Mouse (Mus musculus) ES-E14 (cell line): Measurements from ENCODE around the gene Cdh13. TPM values are rescaled to one million over a fixed set of nuclear protein-coding genes. Genes with fewer than 3 reads are reported as not detected.

Experiments
- DNase-seq: peaks from one replicate; pipeline ENCODE4 v3.0.0-alpha.2; 2013; ENCODE audit warnings: low read depth, low spot score
- H3K27ac ChIP-seq: 2 replicates; pipeline ENCODE4 v1.5.1; 2012; ENCODE audit warnings: low read depth, mild to moderate bottlenecking, low read length, moderate library complexity, mixed read lengths; ENCODE audit not compliant: poor library complexity, insufficient read depth, severe bottlenecking
- H3K36me3 ChIP-seq: 2 replicates; pipeline ENCODE4 v1.6.1; 2012; ENCODE audit warnings: mild to moderate bottlenecking, low read length, moderate library complexity, mixed read lengths; ENCODE audit not compliant: control insufficient read depth, poor library complexity, insufficient read depth, severe bottlenecking
- H3K4me1 ChIP-seq, 2 experiments: fragments of 150-350 bp in 1 of 2; sonication (generic) in 1 of 2; 2 replicates each; pipeline ENCODE4 v1.6.1; 2012; ENCODE audit warnings: low read length in 2 of 2, mild to moderate bottlenecking in 1 of 2, mixed read lengths in 1 of 2; ENCODE audit not compliant: control insufficient read depth in 2 of 2, insufficient read depth in 2 of 2, poor library complexity in 1 of 2
- H3K4me3 ChIP-seq, 2 experiments: fragments of 150-350 bp in 1 of 2; sonication (generic) in 1 of 2; 2 replicates each; pipeline ENCODE4 v1.5.1; 2012; ENCODE audit warnings: low read length in 2 of 2, low read depth in 1 of 2, mild to moderate bottlenecking in 1 of 2, mixed read lengths in 1 of 2; ENCODE audit not compliant: insufficient read depth in 1 of 2, poor library complexity in 1 of 2, severe bottlenecking in 1 of 2
- H3K9ac ChIP-seq: 2 replicates; pipeline ENCODE4 v1.6.1; 2012; ENCODE audit warnings: low read depth, mild to moderate bottlenecking, low read length, mixed read lengths; ENCODE audit not compliant: poor library complexity, insufficient read depth, severe bottlenecking
- H3K9me3 ChIP-seq: fragments of 150-350 bp; sonication (generic); 2 replicates; pipeline ENCODE4 v1.6.1; 2012; ENCODE audit warnings: low read depth, mild to moderate bottlenecking, low read length; ENCODE audit not compliant: control insufficient read depth, insufficient read depth
- CHD2 ChIP-seq: IDR thresholded peaks from 2 replicates; pipeline ENCODE4 v1.6.1; 2014; ENCODE audit warnings: mild to moderate bottlenecking, low read depth, low read length, inconsistent platforms
- HCFC1 ChIP-seq: IDR thresholded peaks from 2 replicates; pipeline ENCODE4 v1.6.1; 2012; ENCODE audit warnings: low read length, inconsistent platforms, borderline replicate concordance; ENCODE audit not compliant: insufficient read depth
- MAFK ChIP-seq: IDR thresholded peaks from 2 replicates; pipeline ENCODE4 v1.6.1; 2014; ENCODE audit warnings: mild to moderate bottlenecking, low read depth, low read length, inconsistent platforms; ENCODE audit not compliant: insufficient read depth
- ZC3H11A ChIP-seq: IDR thresholded peaks from 2 replicates; pipeline ENCODE4 v1.6.1; 2012; ENCODE audit warnings: low read depth, mild to moderate bottlenecking, inconsistent platforms, low read length, borderline replicate concordance
- ZNF384 ChIP-seq: IDR thresholded peaks from 2 replicates; pipeline ENCODE4 v1.6.1; 2012; ENCODE audit warnings: low read depth, low read length, inconsistent platforms
- in situ Hi-C, 2 experiments: fragments of 600-800 bp; cut with MboI; formaldehyde crosslinking; loops; one replicate each; pipeline ENCODE4 v1.15.1; 2025; ENCODE audit warnings: low sequenced_read_pairs in 2 of 2, inconsistent platforms in 1 of 2; ENCODE audit not compliant: unreplicated experiment in 2 of 2
- total RNA-seq: library from RNA; depleted of rRNA; stranded (reverse); fragments of 300-350 nt; gene quantifications from 2 replicates; pipeline ENCODE4 v1.2.3, GENCODE M21; 2012

Cdh13 gene
- total RNA-seq, 1 experiment, result 1.3 TPM

- TF ChIP-seq HCFC1 (no peak), MAFK (no peak), CHD2 (no peak), ZC3H11A (no peak), ZNF384 (no peak)
- in situ Hi-C loops, result no loop called here
- Histone ChIP-seq H3K36me3 (no peaks in the 10 kb centered on the region), H3K4me1 (no peaks in the 10 kb centered on the region), H3K9me3 (no peaks in the 10 kb centered on the region), H3K9ac (no peak overlapping the region), H3K27ac (no peak overlapping the region), H3K4me3 (no peak overlapping the region)
- no peak for DNase-seq
Observed at GRCm38 (mm10) chr8:118249319-118249718, 34.2 kb upstream of the Cdh13 start.

- TF ChIP-seq CHD2 (no peak), MAFK (no peak), ZC3H11A (no peak), ZNF384 (no peak), HCFC1 (no peak)
- Histone ChIP-seq H3K27ac (no peak overlapping the region), H3K4me1 (no peaks in the 10 kb centered on the region), H3K9me3 (no peaks in the 10 kb centered on the region), H3K9ac (no peak overlapping the region), H3K36me3 (no peaks in the 10 kb centered on the region), H3K4me3 (no peak overlapping the region)
- in situ Hi-C loops, result no loop called here
- no peak for DNase-seq
Observed at GRCm38 (mm10) chr8:118249923-118250322, 33.6 kb upstream of the Cdh13 start.

GRCm38 (mm10) chr8:118263117-118263516 is 20.4 kb upstream of the Cdh13 start:
- in situ Hi-C loops, result no loop called here
- Histone ChIP-seq H3K4me1 (0 out of 4 replicates have a peak, but pooled peaks cover 0 to 2% of the 10 kb centered on the region in 2 experiments), H3K27ac (no peak overlapping the region), H3K4me3 (no peak overlapping the region), H3K36me3 (no peaks in the 10 kb centered on the region), H3K9me3 (no peaks in the 10 kb centered on the region), H3K9ac (no peak overlapping the region)
- DNase-seq, result no peak
- TF ChIP-seq CHD2 (no peak), ZC3H11A (no peak), HCFC1 (no peak), MAFK (no peak), ZNF384 (no peak)

- TF ChIP-seq MAFK (no peak), ZC3H11A (no peak), CHD2 (no peak), HCFC1 (no peak), ZNF384 (no peak)
- no peaks in the 10 kb centered on the region for H3K36me3 ChIP-seq
- in situ Hi-C loops, result no loop called here
- H3K9me3 ChIP-seq, result no peaks in the 10 kb centered on the region
- no peak overlapping the region for H3K27ac ChIP-seq
- no peak overlapping the region for H3K9ac ChIP-seq
- H3K4me1 ChIP-seq, result 0 out of 4 replicates have a peak, but pooled peaks cover 0 to 2% of the 10 kb centered on the region in 2 experiments
- DNase-seq, result no peak
- H3K4me3 ChIP-seq, result no peak overlapping the region
Observed at GRCm38 (mm10) chr8:118270751-118271402, 12.7 kb upstream of the Cdh13 start.
